Mouse (Mus musculus): ENCODE results near the gene Zfp667. TPM values are rescaled to one million over a fixed set of nuclear protein-coding genes. Genes with fewer than 3 reads are reported as not detected.

The Zfp667 gene
- total and polyA plus RNA-seq, 3 experiments: 3.9 to 5.3 TPM; not detected in 1

DNA sequence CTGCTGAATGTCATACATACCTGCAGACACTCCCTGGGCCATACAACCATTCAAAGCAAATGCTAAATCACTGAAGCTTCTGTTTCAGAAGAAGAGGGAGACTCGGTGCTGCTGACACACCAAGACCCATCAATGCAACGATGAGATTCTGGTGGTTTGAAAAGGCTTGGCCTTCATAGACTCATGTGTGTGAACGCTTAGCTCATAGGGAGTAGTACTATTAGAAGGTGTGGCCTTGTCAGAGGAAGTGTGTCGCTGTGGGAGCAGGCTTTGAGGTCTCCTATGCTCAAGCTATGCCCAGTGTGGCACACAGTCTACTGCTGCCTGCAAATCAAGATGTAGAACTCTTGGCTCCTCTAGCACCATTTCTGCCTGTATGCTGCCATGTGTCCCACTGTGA is 29.0 kb upstream of the Zfp667 start:
- Histone ChIP-seq H3K36me3 (ENCODE audit: control insufficient read depth in 1 of 2, insufficient read depth in 2 of 2, low read length in 2 of 2) (no peaks in the 10 kb centered on the region), H3K9me3 (replicated peaks; ENCODE audit: insufficient read depth, low read length) (no peaks in the 10 kb centered on the region), H3K27me3 (ENCODE audit: control insufficient read depth in 1 of 2, insufficient read depth in 2 of 2, low read length in 2 of 2) (no peaks in the 10 kb centered on the region; a peak in 1 of 4 replicates), H3K4me3 (ENCODE audit: control insufficient read depth in 1 of 2, insufficient read depth in 1 of 2, low read depth in 2 of 2, low read length in 2 of 2) (no peak overlapping the region), H3K4me1 (ENCODE audit: control insufficient read depth in 1 of 2, insufficient read depth in 2 of 2, low read length in 2 of 2) (no peaks in the 10 kb centered on the region), H3K9ac (ENCODE audit: control insufficient read depth, low read depth, low read length, poor library complexity, severe bottlenecking) (no peak overlapping the region), H3K27ac (ENCODE audit: control insufficient read depth, low read depth, low read length) (no peak overlapping the region), H3K79me2 (ENCODE audit: control insufficient read depth, insufficient read depth, low read length, poor library complexity) (no peaks in the 10 kb centered on the region)
- DNase-seq (ENCODE audit: low read depth, low spot score): no peak
- TF ChIP-seq ZC3H11A (IDR thresholded peaks at IDR 0.05; ENCODE audit: low read depth, low read length) (no peak), TAL1 (IDR thresholded peaks at IDR 0.05; ENCODE audit: low read length) (no peak), NRF1 (IDR thresholded peaks at IDR 0.05; ENCODE audit: insufficient read depth, low read depth, low read length, poor library complexity, severe bottlenecking) (no peak), ELF1 (IDR thresholded peaks at IDR 0.05; ENCODE audit: low read depth, low read length) (no peak), E2F4 (IDR thresholded peaks at IDR 0.05; ENCODE audit: borderline replicate concordance, low read depth, low read length) (no peak), SIN3A (IDR thresholded peaks at IDR 0.05; ENCODE audit: low read length) (no peak), BHLHE40 (IDR thresholded peaks at IDR 0.05; ENCODE audit: borderline replicate concordance, low read depth, low read length) (no peak), JUND (IDR thresholded peaks at IDR 0.05; ENCODE audit: low read depth, low read length) (no peak), TCF12 (IDR thresholded peaks at IDR 0.05; ENCODE audit: low read depth, low read length) (no peak), MEF2A (IDR thresholded peaks at IDR 0.05; ENCODE audit: extremely low read depth, insufficient replicate concordance, low read depth, low read length, poor library complexity, severe bottlenecking) (no peak), ETS1 (IDR thresholded peaks at IDR 0.05; ENCODE audit: low read depth, low read length) (no peak), MAX (IDR thresholded peaks at IDR 0.05; ENCODE audit: low read length) (no peak), MXI1 (IDR thresholded peaks at IDR 0.05; ENCODE audit: low read depth, low read length) (no peak), UBTF (IDR thresholded peaks at IDR 0.05; ENCODE audit: borderline replicate concordance, insufficient read depth, low read depth, low read length) (no peak), TBP (IDR thresholded peaks at IDR 0.05; ENCODE audit: low read depth, low read length) (no peak), POLR2AphosphoS2 (IDR thresholded peaks at IDR 0.05; ENCODE audit: low read length) (no peak), HCFC1 (IDR thresholded peaks at IDR 0.05; ENCODE audit: low read depth, low read length) (no peak), GABPA (IDR thresholded peaks at IDR 0.05; ENCODE audit: low read depth, low read length) (no peak)

DNA sequence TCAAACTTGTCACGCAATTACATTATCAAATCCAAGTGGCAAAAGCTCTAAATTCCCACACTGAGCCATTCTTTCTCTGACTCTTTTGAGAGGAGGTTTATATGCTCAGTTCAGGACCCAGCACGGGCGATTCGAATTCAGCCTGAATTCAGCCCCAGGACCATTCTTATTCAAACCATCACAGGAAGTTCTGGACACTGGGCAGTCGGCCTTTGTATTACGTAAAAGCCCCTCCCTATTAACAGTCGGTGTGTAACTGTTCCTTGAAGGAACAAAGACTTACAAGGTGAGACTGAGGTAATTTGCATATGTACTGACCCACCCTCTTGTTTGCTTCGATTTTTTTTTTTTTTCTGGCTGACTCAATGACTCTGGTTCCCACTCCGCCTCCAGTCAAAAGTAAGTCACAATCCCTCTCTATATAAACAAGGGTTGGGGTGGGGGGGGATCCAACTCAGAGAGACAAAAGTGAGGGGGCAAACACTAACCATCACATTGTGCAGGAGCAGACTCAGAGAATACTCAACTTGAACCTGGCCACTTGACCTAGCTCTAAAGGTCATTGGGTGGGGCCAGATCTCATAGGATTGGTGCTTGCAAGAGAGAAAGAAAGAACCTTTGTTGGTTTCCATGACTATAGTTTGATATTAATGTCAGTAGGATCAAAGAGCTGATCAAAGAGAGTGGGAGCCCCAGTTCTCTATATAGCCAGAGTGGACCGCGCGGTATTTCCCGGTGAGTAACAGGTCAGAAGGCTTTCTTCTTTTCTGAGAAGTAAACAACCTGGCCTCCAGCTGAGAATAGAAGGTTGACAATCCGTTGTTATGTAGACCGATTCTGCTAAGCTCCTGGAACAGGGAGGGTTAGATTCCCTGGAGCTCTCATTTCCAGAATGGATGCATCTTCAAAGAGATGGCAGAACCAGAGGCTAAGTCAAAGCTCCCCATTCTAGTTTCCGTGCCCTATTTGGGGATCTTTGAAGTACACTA is 27.9 kb upstream of the Zfp667 start:
- Histone ChIP-seq H3K36me3 (ENCODE audit: control insufficient read depth in 1 of 2, insufficient read depth in 2 of 2, low read length in 2 of 2) (no peaks in the 10 kb centered on the region), H3K4me1 (ENCODE audit: control insufficient read depth in 1 of 2, insufficient read depth in 2 of 2, low read length in 2 of 2) (no peaks in the 10 kb centered on the region), H3K4me3 (ENCODE audit: control insufficient read depth in 1 of 2, insufficient read depth in 1 of 2, low read depth in 2 of 2, low read length in 2 of 2) (no peak overlapping the region), H3K9ac (ENCODE audit: control insufficient read depth, low read depth, low read length, poor library complexity, severe bottlenecking) (no peak overlapping the region), H3K27ac (ENCODE audit: control insufficient read depth, low read depth, low read length) (no peak overlapping the region), H3K79me2 (ENCODE audit: control insufficient read depth, insufficient read depth, low read length, poor library complexity) (no peaks in the 10 kb centered on the region), H3K9me3 (replicated peaks; ENCODE audit: insufficient read depth, low read length) (no peaks in the 10 kb centered on the region), H3K27me3 (ENCODE audit: control insufficient read depth in 1 of 2, insufficient read depth in 2 of 2, low read length in 2 of 2) (no peaks in the 10 kb centered on the region; a peak in 1 of 4 replicates)
- no peak for DNase-seq (ENCODE audit: low read depth, low spot score)
- no peak for TF ChIP-seq TBP (IDR thresholded peaks at IDR 0.05; ENCODE audit: low read depth, low read length)
- no peak for TF ChIP-seq MYB (IDR thresholded peaks at IDR 0.05; ENCODE audit: low read depth, low read length)
- no peak for TF ChIP-seq ZKSCAN1 (IDR thresholded peaks at IDR 0.05; ENCODE audit: low read depth, low read length)
- TF ChIP-seq ELF1 (IDR thresholded peaks at IDR 0.05; ENCODE audit: low read depth, low read length): no peak
- TF ChIP-seq USF1 (IDR thresholded peaks at IDR 0.05; ENCODE audit: low read depth, low read length): no peak
- no peak for TF ChIP-seq GABPA (IDR thresholded peaks at IDR 0.05; ENCODE audit: low read depth, low read length)
- no peak for TF ChIP-seq MEF2A (IDR thresholded peaks at IDR 0.05; ENCODE audit: extremely low read depth, insufficient replicate concordance, low read depth, low read length, poor library complexity, severe bottlenecking)
- no peak for TF ChIP-seq POLR2AphosphoS5 (IDR thresholded peaks at IDR 0.05; ENCODE audit: borderline replicate concordance, low read depth, low read length)
- no peak for TF ChIP-seq CHD1 (IDR thresholded peaks at IDR 0.05; ENCODE audit: low read depth, low read length)
- no peak for TF ChIP-seq MAX (IDR thresholded peaks at IDR 0.05; ENCODE audit: low read length)
- TF ChIP-seq KAT2A (conservative IDR thresholded peaks at IDR 0.05; ENCODE audit: low read depth, low read length): no peak
- TF ChIP-seq JUND (IDR thresholded peaks at IDR 0.05; ENCODE audit: low read depth, low read length): no peak
- no peak for TF ChIP-seq RCOR1 (IDR thresholded peaks at IDR 0.05; ENCODE audit: low read depth, low read length)
- no peak for TF ChIP-seq POLR2A (IDR thresholded peaks at IDR 0.05; ENCODE audit: control insufficient read depth in 1 of 2, insufficient read depth in 1 of 2, low read depth in 1 of 2, low read length in 2 of 2, poor library complexity in 1 of 2)
- TF ChIP-seq RAD21 (IDR thresholded peaks at IDR 0.05; ENCODE audit: low read depth, low read length): no peak
- TF ChIP-seq ZMIZ1 (IDR thresholded peaks at IDR 0.05; ENCODE audit: low read depth, low read length): no peak
- no peak for TF ChIP-seq SMC3 (IDR thresholded peaks at IDR 0.05; ENCODE audit: low read depth, low read length)

Data from MEL (cell line).